Mouse (Mus musculus): ENCODE results near the gene Kcnj14.

Gene Kcnj14

DNA sequence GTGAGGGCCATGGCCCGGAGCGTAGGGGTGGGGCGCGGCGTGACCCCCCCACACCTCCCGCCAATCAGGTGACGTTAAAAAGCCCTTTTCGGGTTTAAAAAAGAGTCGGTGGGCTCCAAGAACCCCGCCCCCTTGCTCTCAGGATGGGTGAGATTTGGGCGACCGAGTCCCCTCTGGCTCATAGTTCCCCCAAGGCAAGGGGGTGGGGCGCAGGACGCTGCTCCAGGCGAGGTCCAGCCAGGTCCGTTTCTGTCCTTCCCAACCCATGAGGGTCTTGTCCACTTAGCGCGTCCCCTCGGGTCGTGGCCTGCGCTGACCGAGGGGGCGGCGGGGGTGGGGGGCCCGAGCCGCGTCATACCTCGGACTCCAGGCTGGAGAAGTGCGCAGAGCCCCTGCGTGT is 7.8 kb upstream of the Kcnj14 start:
- in situ Hi-C loops (cut with MseI, MboI) = no loop called here

DNA sequence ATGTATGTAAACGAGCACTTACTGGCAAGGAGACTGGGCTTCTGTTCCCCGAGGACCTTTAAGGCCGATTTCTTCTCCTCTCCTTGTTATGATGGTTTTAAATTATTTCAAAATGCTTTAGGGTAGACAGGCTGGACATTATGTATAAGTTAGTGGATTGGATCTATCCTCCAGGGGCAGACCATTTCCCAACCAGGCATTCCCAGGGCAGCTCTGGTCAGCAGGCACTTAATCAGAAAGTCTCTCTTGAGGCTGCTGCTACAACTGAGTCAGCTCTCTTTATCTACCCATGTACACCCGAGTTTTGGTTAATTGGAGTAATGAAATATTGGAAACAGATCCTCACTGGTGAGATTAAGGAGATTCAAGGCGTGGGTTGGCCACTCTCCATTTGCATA is 6.5 kb upstream of the Kcnj14 start:
- in situ Hi-C loops (cut with MseI, MboI) = no loop called here

DNA sequence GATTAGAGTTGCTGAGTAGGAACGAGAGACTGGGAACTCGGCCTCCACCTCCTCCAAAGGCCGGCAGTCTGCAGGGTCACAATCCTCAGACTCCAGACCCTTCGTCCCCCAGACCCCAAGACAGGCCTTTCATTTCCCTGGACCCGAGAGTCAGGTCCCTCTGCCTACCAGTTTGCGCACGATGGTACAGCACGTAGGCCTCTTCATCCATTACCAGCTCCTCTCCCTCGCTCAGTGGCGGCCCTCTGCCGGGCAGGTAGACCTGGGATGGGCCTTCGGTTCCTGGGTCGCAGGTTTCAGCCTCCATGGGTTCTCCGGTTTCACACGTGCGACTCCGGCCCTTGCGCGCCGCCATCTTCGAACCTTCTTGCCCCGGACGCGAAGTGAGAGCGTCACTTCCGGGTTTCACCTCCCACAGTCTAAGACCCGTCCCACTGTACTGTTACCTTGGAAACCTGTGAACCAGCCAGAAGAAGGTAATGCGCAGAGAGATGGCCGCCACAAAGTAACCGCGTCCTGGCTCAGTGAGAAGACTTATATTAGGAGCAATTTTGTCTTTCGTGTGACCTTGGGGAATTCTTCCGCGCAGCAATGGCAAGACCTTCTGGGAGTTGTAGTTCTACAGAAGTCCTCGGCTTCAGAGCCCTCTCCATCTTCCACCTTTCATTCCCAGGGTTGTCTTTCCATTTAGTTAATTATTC is 6.0 kb upstream of the Kcnj14 start, which contains the start of gene Grwd1:
TSS of gene Grwd1 (minus strand) at position 518 of the 701 bp plus-strand sequence.
- in situ Hi-C loops (cut with MseI, MboI) = no loop called here

DNA sequence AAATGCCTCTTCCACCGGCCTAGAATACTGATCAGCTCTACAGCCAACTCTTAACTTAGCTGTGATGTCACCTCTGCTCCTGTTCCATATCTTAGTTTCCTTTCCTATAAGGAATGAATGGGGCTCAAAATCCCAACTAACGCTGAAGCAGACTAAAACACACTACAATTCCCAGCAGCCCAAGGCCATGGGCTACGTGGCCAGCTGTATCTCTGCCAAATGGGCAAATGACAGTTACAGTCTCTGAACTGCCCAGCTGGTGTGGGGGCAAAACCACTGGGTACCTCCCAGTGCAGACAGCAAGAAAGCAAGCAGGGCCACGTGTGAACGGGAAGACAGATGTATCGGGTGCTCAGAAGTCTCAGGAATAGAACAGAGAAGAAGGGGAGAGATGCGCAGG is 2.0 kb upstream of the Kcnj14 start:
- in situ Hi-C loops (cut with MseI, MboI) = no loop called here

DNA sequence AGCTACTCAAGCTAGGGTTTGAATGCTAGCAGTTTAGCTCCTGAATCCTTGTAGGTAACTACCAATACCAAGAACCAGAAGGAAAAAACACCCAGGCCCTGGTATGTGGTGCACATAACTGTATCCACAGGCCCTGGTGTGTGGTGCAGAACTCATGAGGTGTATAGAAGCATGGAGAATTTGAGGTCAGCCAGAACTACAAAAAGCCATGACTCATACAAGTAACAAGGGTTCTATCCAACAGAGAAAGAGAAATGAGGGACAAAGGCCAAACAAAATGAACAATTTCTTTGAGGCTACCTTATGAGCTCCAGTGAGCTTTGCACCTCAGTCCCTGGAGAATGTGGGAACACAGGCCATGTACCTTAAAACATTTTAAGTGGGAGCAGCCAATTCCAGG is 3.7 kb downstream of the Kcnj14 start:
- in situ Hi-C loops (cut with MseI, MboI) = no loop called here

DNA sequence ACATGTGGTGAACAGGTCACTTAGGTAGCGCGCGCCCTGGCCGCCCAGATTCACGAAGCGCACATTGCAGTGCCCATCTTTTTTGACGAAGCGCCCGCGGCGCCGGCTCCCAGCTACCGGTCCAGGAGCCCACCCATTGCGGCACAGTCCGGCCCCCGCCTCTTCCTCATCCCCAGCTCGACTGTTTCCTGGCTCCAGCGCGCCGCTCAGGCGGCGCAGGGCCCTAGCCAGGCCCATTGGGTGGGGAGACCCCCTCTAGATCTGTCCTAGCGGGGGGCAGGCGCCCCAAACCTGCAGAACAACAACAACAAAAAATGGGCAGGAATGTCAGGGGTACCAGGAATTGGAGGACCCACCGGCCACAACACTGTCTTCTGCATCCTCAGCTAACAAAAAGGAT is 4.7 kb downstream of the Kcnj14 start:
- in situ Hi-C loops (cut with MseI, MboI) = no loop called here

DNA sequence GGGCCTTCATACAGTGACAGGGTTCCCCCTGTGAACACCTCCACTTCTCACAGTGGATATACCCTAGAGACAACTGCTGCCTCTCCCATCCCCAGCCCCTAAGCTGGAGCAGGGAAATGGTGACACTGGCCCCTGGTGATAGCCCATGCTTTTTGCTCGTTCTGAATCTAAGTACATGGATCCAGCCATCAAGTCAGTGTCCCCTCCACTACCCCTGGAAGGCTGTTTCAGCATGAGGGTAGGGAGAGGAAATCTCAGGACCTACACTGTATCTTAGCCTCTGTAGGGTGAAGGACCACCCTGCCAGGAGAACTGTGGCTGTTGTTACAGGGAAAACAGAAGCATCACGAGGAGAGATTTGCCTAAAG is 8.6 kb downstream of the Kcnj14 start:
- in situ Hi-C loops (cut with MseI, MboI) = no loop called here

DNA sequence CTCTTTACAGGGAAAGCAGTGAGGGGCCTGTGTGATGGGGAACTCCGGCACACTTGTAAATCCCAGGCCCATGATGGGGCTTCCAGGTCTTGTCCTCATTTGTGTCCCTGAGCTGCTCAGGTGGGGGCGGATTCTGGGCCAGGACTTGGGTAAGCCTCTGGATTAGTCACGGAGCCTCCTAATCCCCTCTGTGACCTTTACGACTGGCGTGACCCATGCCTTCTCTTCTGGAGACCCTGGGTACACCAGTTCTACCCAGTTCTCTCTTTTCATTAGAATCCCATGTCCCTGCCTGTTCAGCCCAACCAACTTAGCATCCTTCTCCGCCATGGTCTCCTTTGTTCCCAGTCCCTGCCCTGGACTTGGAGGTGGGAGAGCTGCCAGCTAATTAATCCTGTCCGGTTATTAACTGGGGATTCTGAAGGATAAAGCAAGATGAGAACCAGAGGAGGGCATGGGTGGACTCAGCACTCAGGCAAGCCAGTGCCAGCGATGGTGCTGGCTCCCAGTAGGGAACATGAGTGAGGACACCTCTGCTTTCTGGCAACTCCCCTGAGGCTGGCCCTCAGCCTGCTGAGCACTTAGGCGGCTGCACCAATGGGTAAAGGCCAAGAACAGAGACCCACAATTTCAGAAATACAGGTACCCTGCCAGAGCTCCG is 9.1 kb downstream of the Kcnj14 start:
- in situ Hi-C loops (cut with MseI, MboI) = no loop called here

DNA sequence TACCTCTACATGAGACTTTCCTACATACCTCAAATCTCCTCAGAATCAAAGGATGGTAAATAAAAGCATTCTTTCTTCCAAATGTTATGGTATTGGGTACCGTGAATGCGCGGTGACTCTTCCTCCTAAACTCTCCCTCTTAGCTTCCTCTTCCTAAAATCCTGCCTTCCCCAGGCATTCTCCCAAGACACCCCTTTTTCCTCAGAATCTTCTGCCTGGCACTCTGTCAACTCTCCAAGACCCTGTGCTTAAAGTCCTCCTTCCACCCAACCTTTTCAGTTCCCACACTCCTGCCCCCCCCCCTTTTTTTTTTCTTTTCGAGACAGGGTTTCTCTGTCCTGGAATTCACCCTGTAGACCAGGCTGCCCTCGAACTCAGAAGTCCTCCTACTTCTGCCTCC is 9.7 kb downstream of the Kcnj14 start:
- in situ Hi-C loops (cut with MseI, MboI) = no loop called here

DNA sequence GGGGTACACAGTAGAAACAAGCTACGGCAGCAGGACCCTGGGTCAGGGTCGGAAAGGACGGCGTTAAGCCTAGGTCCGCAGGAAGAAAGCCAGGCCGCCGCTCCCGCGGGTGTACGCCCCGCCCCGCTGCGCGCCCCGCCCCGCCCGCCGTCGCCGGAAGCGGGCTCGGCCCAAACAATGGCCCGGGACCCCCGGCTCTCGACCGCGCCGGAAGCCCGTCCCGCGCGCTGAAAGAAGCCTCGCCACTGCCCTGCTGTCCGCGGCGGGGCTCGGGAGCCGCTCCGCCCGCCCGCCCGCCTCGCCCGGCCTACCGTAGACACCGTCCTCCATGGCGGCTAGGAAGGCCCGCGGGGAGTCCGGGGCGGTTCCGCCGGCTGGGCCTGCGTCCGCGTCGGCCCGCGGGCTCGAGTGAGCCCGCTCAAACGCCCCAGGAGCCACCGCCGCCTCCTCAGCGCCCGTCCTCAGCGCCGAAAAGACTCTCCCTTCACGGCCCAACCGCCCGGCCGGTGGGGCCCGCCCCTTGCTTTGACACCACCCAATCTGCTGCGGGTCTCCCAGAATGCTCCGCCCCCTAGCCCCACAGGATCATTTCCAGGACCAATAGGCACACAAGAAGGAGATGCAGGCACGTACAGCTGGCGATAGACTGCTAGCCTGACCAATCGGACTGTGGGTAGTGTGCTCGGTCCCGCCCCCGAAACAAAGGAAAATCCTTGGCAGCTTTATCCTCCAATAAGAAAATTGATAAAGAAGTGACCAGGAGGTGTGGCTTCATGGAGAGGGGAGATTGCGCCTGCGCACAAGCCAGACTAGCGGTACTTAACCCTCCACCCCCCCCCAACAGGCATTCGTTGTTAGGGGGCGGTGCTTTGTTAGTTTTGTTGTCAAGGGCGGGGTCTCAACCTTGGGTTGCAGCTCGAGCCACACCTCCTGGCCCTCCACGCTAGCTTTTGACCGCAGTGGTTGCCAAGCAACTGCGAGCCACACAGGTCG is 10.5 kb downstream of the Kcnj14 start, which contains the start of gene Cyth2:
TSS of gene Cyth2 (minus strand) at position 795 of the 993 bp plus-strand sequence.
- in situ Hi-C loops (cut with MseI, MboI) = no loop called here

DNA sequence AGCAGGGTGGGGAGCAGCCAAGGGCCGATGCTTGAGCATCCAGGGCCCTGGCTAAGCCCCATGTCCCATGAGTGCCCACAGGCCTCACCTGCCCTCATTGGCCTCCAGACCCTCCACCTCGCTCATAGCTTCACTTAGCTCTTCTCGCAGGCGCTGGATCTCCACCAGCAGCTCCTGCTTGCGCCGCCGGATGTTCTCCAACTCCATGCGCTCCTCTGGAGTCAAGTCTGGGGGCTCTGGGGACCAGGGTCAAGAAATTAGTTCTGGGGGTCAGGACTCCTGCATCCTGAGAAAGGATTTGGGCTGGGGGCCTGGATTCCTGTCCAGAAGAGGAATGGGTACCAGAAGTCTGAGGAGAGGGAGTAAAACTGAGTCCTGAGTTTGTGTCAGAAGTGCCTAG is 11.7 kb downstream of the Kcnj14 start:
- in situ Hi-C loops (cut with MseI, MboI) = no loop called here

DNA sequence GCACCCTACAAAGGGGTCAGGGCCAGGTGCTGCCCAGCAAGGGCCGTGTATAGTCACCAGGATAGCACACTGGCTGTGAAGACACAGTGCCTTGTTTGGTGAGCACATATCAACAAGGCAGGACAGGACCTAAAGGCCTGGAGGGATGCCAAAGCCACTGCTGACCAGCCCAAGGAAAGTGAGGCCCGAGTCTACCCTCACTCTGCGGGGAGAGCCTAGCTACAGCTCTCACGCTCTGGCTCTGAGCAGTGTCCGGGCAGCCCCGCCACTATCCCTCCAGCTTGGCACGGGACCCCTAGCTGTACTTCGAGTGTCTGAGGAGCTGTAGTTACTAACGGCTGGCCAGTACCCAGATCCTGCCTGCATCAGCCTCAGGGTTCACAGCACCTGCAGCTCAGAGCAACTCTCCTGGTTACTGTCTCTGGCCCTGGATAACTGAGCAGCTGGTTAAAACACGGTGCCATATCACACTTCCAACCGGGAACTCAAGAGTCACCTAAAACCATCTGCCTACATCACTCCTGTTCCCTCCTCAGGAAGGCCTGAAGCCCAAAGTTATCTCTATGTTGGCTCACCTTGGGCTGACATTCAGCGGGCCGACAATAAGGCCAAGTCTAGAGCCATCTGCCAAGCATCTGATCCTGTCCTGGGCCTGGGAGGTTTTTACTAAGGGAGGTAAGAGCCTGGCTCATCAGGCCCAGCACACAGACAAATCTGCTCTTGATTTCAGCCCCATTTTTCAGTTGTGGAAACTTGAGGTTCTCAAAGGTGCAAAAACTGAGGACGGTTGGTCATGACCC is 15.1 kb downstream of the Kcnj14 start:
- in situ Hi-C loops (cut with MseI, MboI) = loop anchor here in 1 of 2 experiments (5.0 kb wide), 1 partner anchor 72 kb away; no protein-coding TSS in a partner anchor

DNA sequence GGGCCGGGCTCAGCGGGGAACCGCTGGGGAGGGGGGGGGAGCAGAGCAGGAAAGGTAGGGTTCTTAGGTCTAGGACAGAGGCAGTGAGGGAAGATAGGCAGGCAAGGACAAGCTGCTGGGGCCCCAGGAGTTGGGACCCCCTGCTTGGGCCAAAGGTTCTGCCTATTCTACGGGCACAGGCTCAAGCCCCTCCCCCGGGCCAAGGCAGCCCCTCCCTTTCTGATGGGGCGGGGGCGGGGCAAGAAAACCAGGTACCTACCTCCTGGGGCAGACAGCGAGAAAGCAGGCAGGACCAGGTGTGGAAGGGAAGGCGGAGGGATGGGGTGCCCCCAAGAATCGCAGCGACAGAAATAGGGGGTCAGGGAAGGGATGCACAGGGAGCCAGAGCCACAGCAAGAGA is 16.1 kb downstream of the Kcnj14 start:
- in situ Hi-C loops (cut with MseI, MboI) = loop anchor here in 1 of 2 experiments (5.0 kb wide), 1 partner anchor 71 kb away; no protein-coding TSS in a partner anchor

DNA sequence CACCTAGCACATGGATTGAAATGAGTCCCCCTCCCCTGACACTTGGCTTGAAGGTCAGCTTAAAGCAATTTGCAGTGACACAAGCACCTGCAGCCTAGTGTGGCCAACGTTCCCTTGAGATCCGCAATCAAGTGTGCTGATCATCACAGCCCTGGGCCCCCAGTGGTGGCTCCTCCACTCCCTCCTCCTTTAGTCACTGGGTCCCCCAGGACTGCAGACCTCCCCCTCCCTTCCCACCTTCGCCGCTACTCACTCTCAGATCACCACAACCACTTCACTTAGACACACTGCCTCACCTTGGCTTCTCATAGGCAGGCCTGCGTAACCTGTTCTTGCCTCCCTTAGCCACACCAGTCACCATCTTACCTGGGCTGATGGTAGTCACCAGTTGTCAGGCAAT is 18.6 kb downstream of the Kcnj14 start:
- in situ Hi-C loops (cut with MseI, MboI) = loop anchor here in 1 of 2 experiments (5.0 kb wide), 1 partner anchor 69 kb away; no protein-coding TSS in a partner anchor

DNA sequence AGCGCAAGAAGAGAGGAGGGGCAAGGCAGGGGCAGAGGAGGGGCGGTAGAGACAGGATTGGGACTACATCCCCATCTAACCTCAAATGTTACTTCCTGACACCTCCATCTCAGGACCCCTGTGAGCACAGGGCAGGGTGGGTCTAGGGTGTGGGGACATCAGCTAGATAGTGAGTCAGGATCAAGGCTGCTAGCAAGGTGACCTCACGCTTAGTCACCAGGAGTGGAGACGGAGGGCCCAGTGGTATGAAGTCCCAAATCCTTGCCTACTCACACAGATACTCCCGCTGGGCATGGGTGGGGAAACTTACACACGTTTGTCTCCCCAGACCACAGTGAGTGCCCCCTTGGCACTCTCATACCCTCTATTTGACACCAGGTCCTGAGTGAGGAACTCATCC is 22.0 kb downstream of the Kcnj14 start:
- in situ Hi-C loops (cut with MseI, MboI) = loop anchor here in 1 of 2 experiments (5.0 kb wide), 1 partner anchor 65 kb away; no protein-coding TSS in a partner anchor

DNA sequence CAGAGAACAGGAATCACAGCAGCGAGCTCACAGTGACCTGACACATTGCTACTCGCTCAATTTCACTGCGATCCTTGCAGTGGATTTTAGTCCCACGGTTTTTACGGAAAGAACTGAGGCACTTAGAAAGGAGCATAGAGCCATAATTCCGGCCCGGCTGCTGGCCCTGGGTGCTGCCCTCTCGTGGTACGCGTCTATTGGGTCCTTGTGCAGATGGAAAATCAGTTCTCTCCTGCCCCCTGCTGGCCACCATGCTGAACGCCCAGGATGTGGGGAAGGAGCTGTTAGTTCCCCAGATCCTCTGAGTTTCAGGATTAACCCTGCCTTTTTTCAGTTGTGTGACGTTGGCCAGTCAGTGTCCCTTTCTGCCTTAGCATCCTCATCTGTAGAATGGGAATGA is 23.2 kb downstream of the Kcnj14 start:
- in situ Hi-C loops (cut with MseI, MboI) = loop anchor here in 1 of 2 experiments (5.0 kb wide), 1 partner anchor 64 kb away; no protein-coding TSS in a partner anchor

DNA sequence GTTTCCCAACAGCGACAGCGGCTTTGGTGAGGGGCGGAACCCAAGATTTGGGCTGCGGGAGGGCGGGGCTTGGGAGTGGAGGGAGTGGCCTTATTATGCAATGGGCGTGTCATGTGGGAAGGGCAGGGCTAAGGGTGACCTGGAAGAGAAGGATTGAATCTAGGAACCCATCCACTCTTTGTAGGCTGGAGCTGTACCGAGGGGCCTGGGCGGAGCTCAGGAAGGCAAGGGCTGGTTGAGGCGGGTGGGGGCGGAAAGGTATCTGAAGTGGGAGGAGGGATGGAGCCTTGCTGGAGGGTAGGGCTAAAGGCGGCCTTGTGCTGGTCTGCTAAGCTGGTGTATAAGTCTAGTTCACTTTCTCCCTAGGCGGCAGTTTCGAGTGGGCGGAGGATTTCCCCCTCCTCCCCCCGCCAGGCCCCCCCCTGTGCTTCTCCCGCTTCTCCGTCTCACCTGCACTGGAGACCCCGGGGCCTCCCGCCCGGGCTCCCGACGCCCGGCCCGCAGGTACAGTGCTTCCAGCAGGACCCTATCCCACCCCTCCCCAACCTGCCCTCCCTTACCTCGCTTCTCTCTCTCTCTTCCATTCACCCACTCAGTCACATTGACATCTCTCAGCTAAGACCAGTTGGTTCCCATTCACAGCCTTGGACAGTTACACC is 23.9 kb downstream of the Kcnj14 start:
- in situ Hi-C loops (cut with MseI, MboI) = loop anchor here in 1 of 2 experiments (5.0 kb wide), 1 partner anchor 63 kb away; no protein-coding TSS in a partner anchor

DNA sequence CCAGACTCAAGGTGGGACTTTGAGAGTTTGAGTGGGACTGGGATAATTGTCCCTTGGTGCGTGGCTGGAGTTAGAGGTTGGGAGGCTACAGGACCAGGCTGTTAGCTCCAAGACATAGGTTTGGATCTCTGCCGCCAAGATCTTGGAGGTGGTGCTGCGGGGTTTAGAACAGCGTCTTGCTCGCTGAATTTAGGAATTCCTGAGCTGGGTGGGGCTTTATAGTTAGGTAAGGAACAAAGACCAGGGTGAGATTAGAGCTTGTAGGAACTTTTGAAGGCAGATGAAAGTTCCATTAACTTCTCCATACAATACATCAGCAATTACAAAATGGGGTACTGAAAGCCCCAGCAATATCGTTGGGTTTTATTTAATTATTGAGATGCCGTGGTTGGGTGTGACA is 24.6 kb downstream of the Kcnj14 start:
- in situ Hi-C loops (cut with MseI, MboI) = loop anchor here in 1 of 2 experiments (5.0 kb wide), 1 partner anchor 63 kb away; no protein-coding TSS in a partner anchor

DNA sequence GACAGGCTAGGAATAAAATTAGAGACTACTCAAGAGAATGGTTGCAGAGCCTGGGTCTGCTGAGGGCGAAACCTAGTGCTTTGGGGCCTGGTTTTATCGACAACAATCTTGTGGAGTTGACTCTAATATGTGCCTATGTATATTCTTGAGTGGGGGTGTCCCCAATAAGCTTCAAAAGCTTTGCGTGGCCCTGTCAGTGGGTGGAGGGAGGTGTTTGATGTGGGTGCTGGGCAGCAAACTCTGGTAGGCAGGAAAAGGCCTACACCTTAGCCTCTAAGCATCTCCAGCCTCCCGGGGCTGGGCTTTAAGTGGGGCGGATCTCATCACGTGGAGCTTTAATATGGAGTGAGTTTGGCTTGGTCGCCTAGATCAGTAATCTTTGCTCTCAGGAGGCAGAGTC is 25.7 kb downstream of the Kcnj14 start:
- in situ Hi-C loops (cut with MseI, MboI) = no loop called here

DNA sequence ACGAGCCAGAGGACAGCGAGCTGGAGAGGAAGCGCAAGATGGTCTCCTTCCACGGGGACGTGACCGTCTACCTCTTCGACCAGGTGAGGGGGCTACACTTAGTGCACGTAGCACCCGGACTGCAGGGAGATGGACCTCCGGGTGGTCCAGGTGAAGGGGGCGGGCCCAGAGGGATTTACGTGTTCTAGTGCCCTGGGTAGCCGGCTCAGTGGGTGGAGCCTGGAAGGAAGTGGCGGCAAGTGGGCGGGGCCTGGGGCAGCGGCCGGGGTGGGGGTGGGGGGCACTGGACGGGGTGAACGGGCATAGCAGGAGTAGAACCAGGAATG is 26.1 kb downstream of the Kcnj14 start:
- in situ Hi-C loops (cut with MseI, MboI) = no loop called here
